Mouse (Mus musculus) embryonic facial prominence, embryonic 13.5 days (tissue): ENCODE measurements at regions not wholly inside any gene's neighbourhood (a gene's known extent, or its start where the extent isn't known, plus 50 kb on each side); places are given as distances from the start of the nearest gene placed in this dataset.

ENCODE experiments used
- ATAC-seq: fragments of 200-750 bp; cut with Nextera tagmentation; 2 replicates; pipeline ENCODE4 v1.8.0; 2017; ENCODE audit warnings: low read depth; ENCODE audit not compliant: insufficient number of reproducible peaks, insufficient read depth, low FRiP score, low TSS enrichment
- H3K27ac ChIP-seq: fragments of 300-500 bp; sonication (generic); 2 replicates; pipeline ENCODE4 v1.5.1; 2015; ENCODE audit warnings: moderate library complexity, mild to moderate bottlenecking, inconsistent platforms
- H3K27me3 ChIP-seq: fragments of 300-500 bp; sonication (generic); 2 replicates; pipeline ENCODE4 v1.6.1; 2015; ENCODE audit warnings: mild to moderate bottlenecking, inconsistent platforms
- H3K36me3 ChIP-seq: fragments of 300-500 bp; sonication (generic); 2 replicates; pipeline ENCODE4 v1.6.1; 2015; ENCODE audit warnings: mild to moderate bottlenecking, inconsistent platforms
- H3K4me1 ChIP-seq: fragments of 300-500 bp; sonication (generic); 2 replicates; pipeline ENCODE4 v1.6.1; 2015; ENCODE audit warnings: inconsistent platforms
- H3K4me2 ChIP-seq: fragments of 300-500 bp; sonication (generic); 2 replicates; pipeline ENCODE4 v1.6.1; 2015; ENCODE audit warnings: moderate library complexity, mild to moderate bottlenecking, inconsistent platforms
- H3K4me3 ChIP-seq: fragments of 300-500 bp; sonication (generic); 2 replicates; pipeline ENCODE4 v1.5.1; 2015; ENCODE audit warnings: mild to moderate bottlenecking, inconsistent platforms
- H3K9ac ChIP-seq: fragments of 300-500 bp; sonication (generic); 2 replicates; pipeline ENCODE4 v1.6.1; 2015; ENCODE audit warnings: mild to moderate bottlenecking, inconsistent platforms
- H3K9me3 ChIP-seq: fragments of 300-500 bp; sonication (generic); 2 replicates; pipeline ENCODE4 v1.6.1; 2016; ENCODE audit warnings: inconsistent platforms
- WGBS: fragments of 180-500 bp; shearing (Covaris S2); methylation state at CpG from one replicate; pipeline ENCODE4 v1.1.7; 2015; ENCODE audit warnings: mixed read lengths; 5-methylcytosine and 5-hydroxymethylcytosine counted together

GRCm38 (mm10) chr9:31993631-31994601, 80.7 kb upstream of the Barx2 start:
- WGBS = 59% methylated on average over 7 of the region's 7 CpGs
- no peak for ATAC-seq

GRCm38 (mm10) chr9:31995101-31995500, 81.8 kb upstream of the Barx2 start:
- no peak overlapping the region for H3K4me3 ChIP-seq

More at GRCm38 (mm10) chr9:31993631-31994601, 80.7 kb upstream of the Barx2 start:
- Histone ChIP-seq H3K4me3 (no peak overlapping the region), H3K9me3 (no peaks in the 10 kb centered on the region), H3K4me1 (peaks cover 17% of the 10 kb centered on the region), H3K9ac (no peak overlapping the region), H3K27ac (no peak overlapping the region), H3K36me3 (no peaks in the 10 kb centered on the region), H3K4me2 (no peak overlapping the region), H3K27me3 (no peaks in the 10 kb centered on the region)

GRCm38 (mm10) chr9:31995700-31996099, 82.4 kb upstream of the Barx2 start:
- Histone ChIP-seq H3K36me3 (no peaks in the 10 kb centered on the region), H3K4me1 (peaks cover 17% of the 10 kb centered on the region), H3K27me3 (no peaks in the 10 kb centered on the region), H3K27ac (no peak overlapping the region), H3K4me3 (no peak overlapping the region), H3K9ac (no peak overlapping the region), H3K9me3 (no peaks in the 10 kb centered on the region), H3K4me2 (no peak overlapping the region)
- 32% methylated on average over 4 of the region's 4 CpGs for WGBS
- ATAC-seq = no peak

More at GRCm38 (mm10) chr9:31995101-31995500, 81.8 kb upstream of the Barx2 start:
- H3K9me3 ChIP-seq = no peaks in the 10 kb centered on the region
- no peak overlapping the region for H3K27ac ChIP-seq
- 69% methylated on average over 3 of the region's 3 CpGs for WGBS
- ATAC-seq = no peak
- peaks cover 17% of the 10 kb centered on the region for H3K4me1 ChIP-seq
- H3K4me2 ChIP-seq = no peak overlapping the region
- no peaks in the 10 kb centered on the region for H3K27me3 ChIP-seq
- H3K36me3 ChIP-seq = no peaks in the 10 kb centered on the region
- H3K9ac ChIP-seq = no peak overlapping the region

- ATAC-seq = no peak
- peak overlapping the region; percentile 78 for H3K27ac ChIP-seq
Measured at GRCm38 (mm10) chr9:31996466-31997177, 83.4 kb upstream of the Barx2 start.

GRCm38 (mm10) chr9:31997178-31998097, 84.2 kb upstream of the Barx2 start:
- H3K9me3 ChIP-seq = no peaks in the 10 kb centered on the region
- no peak overlapping the region; the same call in 1 of the 2 replicates for H3K9ac ChIP-seq
- ATAC-seq = 0 out of 2 replicates have a peak, but pooled peaks have one; percentile 52
- no peaks in the 10 kb centered on the region for H3K27me3 ChIP-seq
- WGBS = 28% methylated on average over 25 of the region's 25 CpGs
- H3K4me2 ChIP-seq = peak overlapping the region; percentile 46
- peak overlapping the region; percentile 78 for H3K27ac ChIP-seq
- H3K4me1 ChIP-seq = peaks cover 17% of the 10 kb centered on the region
- 0 out of 2 replicates have a peak overlapping the region, but pooled peaks have one; percentile 12 for H3K4me3 ChIP-seq
- no peaks in the 10 kb centered on the region for H3K36me3 ChIP-seq

More at GRCm38 (mm10) chr9:31996466-31997177, 83.4 kb upstream of the Barx2 start:
- peaks cover 17% of the 10 kb centered on the region for H3K4me1 ChIP-seq
- 57% methylated on average over 7 of the region's 7 CpGs for WGBS
- H3K9me3 ChIP-seq = no peaks in the 10 kb centered on the region
- no peak overlapping the region for H3K9ac ChIP-seq
- no peaks in the 10 kb centered on the region for H3K27me3 ChIP-seq
- no peak overlapping the region for H3K4me3 ChIP-seq
- no peak overlapping the region for H3K4me2 ChIP-seq
- H3K36me3 ChIP-seq = no peaks in the 10 kb centered on the region

- Histone ChIP-seq H3K4me2 (no peak overlapping the region), H3K4me1 (peaks cover 17% of the 10 kb centered on the region), H3K9me3 (no peaks in the 10 kb centered on the region), H3K9ac (no peak overlapping the region), H3K27ac (no peak overlapping the region), H3K36me3 (no peaks in the 10 kb centered on the region), H3K4me3 (no peak overlapping the region), H3K27me3 (no peaks in the 10 kb centered on the region)
- 81% methylated on average over 4 of the region's 4 CpGs for WGBS
- no peak for ATAC-seq
Measured at GRCm38 (mm10) chr9:31998488-31999280, 85.4 kb upstream of the Barx2 start.

- ATAC-seq = no peak
- no peak overlapping the region for H3K27ac ChIP-seq
- no peak overlapping the region for H3K4me3 ChIP-seq
- WGBS = 52% methylated on average over 1 of the region's 1 CpGs
- no peaks in the 10 kb centered on the region for H3K9me3 ChIP-seq
- no peaks in the 10 kb centered on the region for H3K27me3 ChIP-seq
- no peak overlapping the region for H3K9ac ChIP-seq
- no peaks in the 10 kb centered on the region for H3K36me3 ChIP-seq
- H3K4me2 ChIP-seq = no peak overlapping the region
- H3K4me1 ChIP-seq = peaks cover 17% of the 10 kb centered on the region
Measured at GRCm38 (mm10) chr9:31999760-32000159, 86.5 kb upstream of the Barx2 start.

- no peak overlapping the region for H3K4me2 ChIP-seq
- H3K4me1 ChIP-seq = peaks cover 4% of the 10 kb centered on the region
- no peak overlapping the region for H3K9ac ChIP-seq
- H3K36me3 ChIP-seq = no peaks in the 10 kb centered on the region
- no peaks in the 10 kb centered on the region for H3K9me3 ChIP-seq
- H3K27me3 ChIP-seq = no peaks in the 10 kb centered on the region
- H3K4me3 ChIP-seq = no peak overlapping the region
- no peak for ATAC-seq
- 74% methylated on average over 4 of the region's 4 CpGs for WGBS
- H3K27ac ChIP-seq = no peak overlapping the region
Measured at GRCm38 (mm10) chr9:32002924-32003323, 89.7 kb upstream of the Barx2 start.

GRCm38 (mm10) chr9:32003730-32004129, 90.5 kb upstream of the Barx2 start:
- Histone ChIP-seq H3K4me3 (no peak overlapping the region), H3K4me1 (no peaks in the 10 kb centered on the region), H3K27ac (no peak overlapping the region), H3K4me2 (no peak overlapping the region), H3K27me3 (no peaks in the 10 kb centered on the region), H3K9me3 (no peaks in the 10 kb centered on the region), H3K36me3 (no peaks in the 10 kb centered on the region), H3K9ac (no peak overlapping the region)
- ATAC-seq = no peak
- 88% methylated on average over 7 of the region's 7 CpGs for WGBS

GRCm38 (mm10) chr9:32005348-32005747, 92.1 kb upstream of the Barx2 start:
- Histone ChIP-seq H3K9me3 (no peaks in the 10 kb centered on the region), H3K36me3 (no peaks in the 10 kb centered on the region), H3K27ac (no peak overlapping the region), H3K27me3 (no peaks in the 10 kb centered on the region), H3K4me2 (no peak overlapping the region), H3K4me1 (no peaks in the 10 kb centered on the region), H3K4me3 (no peak overlapping the region), H3K9ac (no peak overlapping the region)
- WGBS = 68% methylated on average over 9 of the region's 9 CpGs
- ATAC-seq = no peak
